ENCODE assay signal across 11 mouse cellular contexts in the genomic region with DNA sequence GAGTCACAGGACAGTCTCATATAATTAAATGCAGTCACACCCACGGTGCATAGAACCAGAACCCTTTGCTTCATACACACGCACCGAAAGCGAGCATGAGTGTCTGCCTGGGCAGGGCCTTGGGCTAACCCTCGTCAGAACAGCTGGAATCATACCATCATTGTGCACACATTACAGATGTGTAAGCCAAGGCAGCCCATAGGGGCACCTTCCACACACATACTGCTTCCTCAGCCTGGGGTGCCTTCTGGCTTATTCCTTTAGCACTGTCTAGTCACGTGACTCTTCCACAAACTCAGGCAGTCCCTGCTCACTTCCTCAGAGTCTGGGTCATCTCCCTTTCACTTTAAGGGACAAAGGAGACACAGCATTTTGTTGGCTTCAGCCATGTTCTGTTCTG. TPM values are rescaled to one million over a fixed set of nuclear protein-coding genes. Genes with fewer than 3 reads are reported as not detected.
DNase-seq lines count a peak whose midpoint lies in the region; ATAC-seq and TF ChIP-seq lines count a peak whose summit lies in the region.
"Had no signal": no experiment of that assay in that cellular context is flagged by ENCODE, and none has a peak within 500 bp of the region (broad histone marks: within the 10 kb centered on the region; RNA-seq: fewer than 3 reads in every experiment).

No protein-coding gene starts in this region.

- WGBS in thymus, adult 2 months, result 70% methylated on average over 6 of the region's 6 CpGs
- WGBS in liver, embryonic 13.5 days (ENCODE audit: insufficient replicate concordance), result 42% methylated on average over 6 of the region's 6 CpGs
- WGBS in stomach, embryonic 15.5 days, result 78% methylated on average over 6 of the region's 6 CpGs

- TF ChIP-seq POLR2A in thymus, adult 2 months (IDR thresholded peaks at IDR 0.05; ENCODE audit: control insufficient read depth, extremely low read depth, insufficient read depth, low read length, poor library complexity), result 0 out of 2 replicates have a peak, but pooled peaks have one; percentile 1

- no peak for ATAC-seq in liver, embryonic 13.5 days (ENCODE audit: low read depth)
- no peak for ATAC-seq in stomach, embryonic 15.5 days (ENCODE audit: insufficient read depth, low FRiP score, low read depth)

- H3K9ac ChIP-seq in liver, embryonic 13.5 days, result peak overlapping the region; percentile 72
- no peak overlapping the region for H3K9ac ChIP-seq in stomach, embryonic 15.5 days

- H3K4me1 ChIP-seq in thymus, adult 2 months (replicated peaks; ENCODE audit: control insufficient read depth, insufficient read depth, low read length), result peaks cover 44% of the 10 kb centered on the region
- peaks cover 94% of the 10 kb centered on the region for H3K4me1 ChIP-seq in liver, embryonic 13.5 days (replicated peaks)
- H3K4me1 ChIP-seq in stomach, embryonic 15.5 days, result peaks cover 41% of the 10 kb centered on the region

- H3K27me3 ChIP-seq in thymus, adult 2 months (ENCODE audit: control insufficient read depth, insufficient read depth, low read length), result no peaks in the 10 kb centered on the region
- no peaks in the 10 kb centered on the region for H3K27me3 ChIP-seq in liver, embryonic 13.5 days
- H3K27me3 ChIP-seq in stomach, embryonic 15.5 days (replicated peaks), result no peaks in the 10 kb centered on the region

- H3K4me2 ChIP-seq in liver, embryonic 13.5 days, result peak overlapping the region; percentile 98
- H3K4me2 ChIP-seq in stomach, embryonic 15.5 days, result no peak overlapping the region

- no peak overlapping the region for H3K4me3 ChIP-seq in thymus, adult 2 months (ENCODE audit: control insufficient read depth, insufficient read depth, low read length)
- H3K4me3 ChIP-seq in liver, embryonic 13.5 days (replicated peaks), result peak overlapping the region; percentile 15; the same call in 1 of the 2 replicates
- H3K4me3 ChIP-seq in stomach, embryonic 15.5 days (replicated peaks), result no peak overlapping the region

- no peaks in the 10 kb centered on the region for H3K9me3 ChIP-seq in liver, embryonic 13.5 days (replicated peaks)
- H3K9me3 ChIP-seq in stomach, embryonic 15.5 days, result no peaks in the 10 kb centered on the region

- peak overlapping the region; percentile 30 for H3K27ac ChIP-seq in thymus, adult 2 months (ENCODE audit: control insufficient read depth, insufficient read depth, low read length)
- H3K27ac ChIP-seq in liver, embryonic 13.5 days, result peak overlapping the region; percentile 99
- peak overlapping the region; percentile 37; the same call in 1 of the 2 replicates for H3K27ac ChIP-seq in stomach, embryonic 15.5 days

- DNase-seq in cerebellum, adult 11-12 months, result peak; percentile 53
- DNase-seq in cerebellum, adult 11 months, result no peak
- no peak for DNase-seq in thymus, adult 2 months
- DNase-seq in thymus, postnatal 36 days, result no peak
- DNase-seq in liver, embryonic 13.5 days, result no peak
- no peak for DNase-seq in spleen, postnatal 14 days (ENCODE audit: low spot score in 2 of 2)
- DNase-seq in left cerebral cortex, adult 8-10 months (ENCODE audit: low spot score in 2 of 2), result no peak

- TF ChIP-seq CTCF in thymus, adult 2 months (IDR thresholded peaks at IDR 0.05; ENCODE audit: borderline replicate concordance, control insufficient read depth, extremely low read depth, insufficient read depth, low read length, poor library complexity), result no peak

- H3K36me3 ChIP-seq in thymus, adult 2 months (ENCODE audit: control insufficient read depth, insufficient read depth, low read length), result no peaks in the 10 kb centered on the region
- no peaks in the 10 kb centered on the region for H3K36me3 ChIP-seq in liver, embryonic 13.5 days
- H3K36me3 ChIP-seq in stomach, embryonic 15.5 days, result no peaks in the 10 kb centered on the region

RNA-seq across cellular contexts. Expression of a gene that starts 3.7 kb away (rescaled TPM):
- not detected in 2 replicates for polyA plus RNA-seq in thymus, adult 2 months (2012; rRNA removed)
- not detected in 2 replicates for polyA plus RNA-seq in liver, embryonic 13.5 days (2015; fragmentation: Nextera tagmentation; extraction: Ambion mirVana)
- not detected in 2 replicates for polyA plus RNA-seq in stomach, embryonic 15.5 days (2015; fragmentation: Nextera tagmentation; extraction: Ambion mirVana)
- not detected for total RNA-seq in left cerebral cortex, adult 8-10 months (2022)
- total RNA-seq: left cerebral cortex, postnatal 10 days had no signal
- polyA plus RNA-seq: gonadal fat pad, adult 2 months; stomach, embryonic 14.5 days had no signal

RNA-seq across cellular contexts. Expression of a gene that starts 33.5 kb away (rescaled TPM):
- polyA plus RNA-seq in thymus, adult 2 months (2012; rRNA removed), result 4.2 and 4.4 TPM in 2 replicates
- polyA plus RNA-seq in liver, embryonic 13.5 days (2015; fragmentation: Nextera tagmentation; extraction: Ambion mirVana), result 5.3 and 5.4 TPM in 2 replicates
- polyA plus RNA-seq in stomach, embryonic 15.5 days (2015; fragmentation: Nextera tagmentation; extraction: Ambion mirVana), result 14.3 and 16.4 TPM in 2 replicates
- total RNA-seq in left cerebral cortex, adult 8-10 months (2022), result 10 to 100 TPM; 41.1 to 48.9 (median 45.1) TPM

Comparison
In these comparisons a context has a peak if more than half of its experiments do, and no peak if none do; other contexts are left out.
1. H3K27ac ChIP-seq: peak in every context shown above with its lines; median percentile 99 in liver, embryonic 13.5 days; 37 in stomach, embryonic 15.5 days; 30 in thymus, adult 2 months.